Mouse (Mus musculus): ENCODE data around the gene Ift46.
A peak's percentile ranks its signal among the peaks of the same experiment; 100 is the strongest.

Ift46 gene

DNA sequence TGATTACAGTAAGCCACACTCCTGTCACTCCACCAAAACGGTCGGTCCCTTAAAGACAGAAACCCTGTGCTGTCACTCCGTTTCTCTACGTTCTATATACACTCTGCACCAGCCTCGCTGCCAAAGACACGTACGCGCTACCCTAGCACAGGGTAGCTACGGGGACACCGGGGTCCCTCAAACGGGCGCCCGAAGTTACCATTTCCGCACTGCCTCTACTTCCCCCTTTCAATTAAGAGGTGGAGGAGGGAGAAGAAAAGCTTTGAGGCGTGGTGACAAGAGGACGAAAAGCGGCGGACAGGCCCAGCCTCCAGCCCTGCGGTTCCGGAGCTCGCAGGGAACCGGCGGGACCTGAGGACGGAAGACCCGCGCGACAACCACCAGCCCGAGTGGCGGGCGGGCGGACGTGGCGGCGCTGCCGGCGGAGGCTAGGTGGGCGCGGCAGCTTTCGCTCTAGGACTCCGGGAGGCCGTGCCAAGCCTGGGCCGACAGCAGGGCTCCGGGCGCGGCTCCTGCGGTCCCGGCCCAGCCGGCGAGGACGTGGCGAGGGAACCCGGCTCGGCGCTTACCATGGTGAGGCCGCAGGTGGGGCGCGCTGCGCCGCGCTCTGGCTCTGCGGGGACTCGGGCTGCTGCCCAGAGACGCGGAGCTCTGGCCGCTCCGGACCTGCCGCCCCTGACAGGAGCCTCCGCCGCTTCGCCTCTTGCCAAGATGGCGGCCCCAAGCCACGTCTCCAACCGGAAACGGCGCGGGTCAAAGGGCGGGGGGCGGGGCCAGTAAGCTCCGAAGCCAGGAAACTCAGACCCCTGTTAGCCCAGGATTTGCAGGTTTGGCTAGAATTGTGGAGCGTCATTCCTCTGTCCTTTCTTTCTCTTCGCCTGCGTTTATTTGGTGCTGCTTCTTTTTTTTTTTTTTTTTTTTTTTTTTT lies at the start of gene Ift46, which contains the start of gene Arcn1:
Gene Ift46, plus strand, starts transcription at position 808 of the 928 bp plus-strand sequence.
Gene Arcn1, minus strand, starts transcription at position 745 of the 928 bp plus-strand sequence.
- peak; percentile 27 for DNase-seq (ENCODE audit: low spot score)

DNA sequence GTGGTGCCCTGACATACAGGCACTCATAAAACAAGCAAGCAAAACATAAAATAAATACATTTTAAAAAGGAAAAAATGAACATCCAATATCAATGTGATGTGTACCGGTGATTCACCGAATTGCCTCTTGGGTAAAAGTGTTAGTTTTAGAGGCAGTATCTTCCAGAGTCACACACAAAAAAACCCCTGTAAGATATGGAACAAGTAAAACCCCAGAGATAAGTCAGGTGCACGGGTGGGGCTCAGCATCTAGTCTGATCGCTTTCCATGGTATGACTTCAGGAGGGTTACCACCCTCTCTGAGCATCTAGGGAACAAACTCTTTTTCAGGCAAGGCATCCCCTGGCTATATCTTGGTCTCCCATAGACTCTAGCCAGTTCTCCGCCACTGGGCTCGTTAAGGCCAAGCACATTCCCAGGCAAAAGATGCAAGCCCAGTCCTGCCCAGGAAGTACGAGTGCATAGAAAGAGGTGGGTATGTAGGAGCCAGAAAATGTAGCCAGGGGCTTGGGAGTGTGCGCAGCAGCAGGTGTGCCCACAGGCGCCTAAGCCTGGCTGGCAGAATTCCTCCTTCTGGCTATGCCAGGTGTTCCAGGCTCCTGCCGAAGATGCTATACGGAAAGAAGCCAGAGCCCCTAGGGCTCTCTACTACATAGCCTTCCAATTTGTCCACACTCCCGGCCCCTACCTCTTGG lies 48.6 kb upstream of the Ift46 start:
- no peak for DNase-seq (ENCODE audit: low spot score)

DNA sequence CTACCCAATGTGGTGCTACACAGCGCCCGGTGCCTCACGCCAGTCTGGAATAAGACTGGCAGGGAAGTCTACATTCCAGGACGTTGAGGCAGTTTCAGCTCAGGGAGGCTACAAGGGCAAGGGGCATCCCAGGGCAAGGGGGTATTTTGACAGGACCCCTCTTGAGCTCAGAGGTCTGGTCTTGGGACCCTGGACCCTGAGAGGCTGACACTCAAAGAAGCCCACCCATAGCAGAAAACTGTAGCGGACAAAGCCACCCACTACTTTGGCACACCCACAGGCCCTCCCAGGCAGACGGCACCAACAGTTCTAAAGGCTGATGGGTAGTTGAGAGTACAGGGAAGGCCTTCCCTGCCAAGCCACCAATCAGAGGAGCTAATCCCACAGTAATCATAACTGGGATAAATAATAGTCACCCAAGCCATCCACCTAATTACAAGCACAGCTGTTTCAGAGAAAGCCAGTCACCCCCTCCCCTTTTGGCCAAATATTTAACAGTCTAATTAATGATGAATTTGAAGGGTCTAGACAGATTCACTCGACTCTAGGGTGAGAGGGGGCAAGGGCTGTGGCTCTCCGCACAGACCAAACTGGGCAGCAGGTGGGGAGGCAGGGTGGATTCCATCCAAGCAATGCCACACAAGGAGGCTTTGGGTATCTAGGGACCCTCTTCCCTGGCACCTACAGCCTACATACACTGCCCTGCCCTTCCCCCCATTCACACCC lies 47.9 kb upstream of the Ift46 start:
- DNase-seq (ENCODE audit: low spot score) = no peak

DNA sequence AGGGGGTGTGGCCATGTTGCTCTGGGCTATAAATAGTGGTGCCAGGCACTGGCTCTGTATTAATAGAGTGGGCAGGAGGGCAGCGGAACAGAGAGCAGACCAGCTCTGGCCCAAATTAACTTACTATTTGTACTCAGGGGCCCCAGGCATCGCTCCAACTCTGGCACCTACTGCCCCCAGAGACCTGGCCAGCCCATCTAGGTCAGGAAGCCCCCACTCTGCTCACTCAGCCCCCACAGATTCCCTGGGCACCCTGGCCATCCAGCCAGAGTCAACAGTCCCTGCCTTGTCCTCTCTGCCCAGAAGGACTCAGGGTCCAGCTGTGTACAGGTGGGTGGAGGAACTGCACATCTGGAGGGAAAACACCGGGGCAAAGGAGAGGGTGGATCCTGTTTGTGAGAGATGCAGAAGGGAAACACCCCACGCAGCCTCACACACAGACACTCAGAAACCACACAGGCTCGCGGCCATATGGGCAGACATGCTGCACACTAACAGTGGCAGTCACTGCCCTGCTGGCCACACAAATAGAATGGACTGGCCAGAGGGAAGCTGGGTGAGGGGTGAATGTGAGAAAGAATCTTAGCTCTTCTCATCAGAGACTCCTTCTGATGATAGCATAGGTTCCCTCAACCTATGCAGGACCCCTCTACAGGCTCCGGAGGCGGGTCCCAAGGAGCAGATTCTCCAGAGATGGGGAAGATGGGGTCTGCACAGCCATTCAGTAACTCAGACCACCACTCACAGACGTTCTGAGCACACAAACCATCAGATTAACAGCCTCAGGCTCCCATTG lies 47.2 kb upstream of the Ift46 start:
- no peak for DNase-seq (ENCODE audit: low spot score)

DNA sequence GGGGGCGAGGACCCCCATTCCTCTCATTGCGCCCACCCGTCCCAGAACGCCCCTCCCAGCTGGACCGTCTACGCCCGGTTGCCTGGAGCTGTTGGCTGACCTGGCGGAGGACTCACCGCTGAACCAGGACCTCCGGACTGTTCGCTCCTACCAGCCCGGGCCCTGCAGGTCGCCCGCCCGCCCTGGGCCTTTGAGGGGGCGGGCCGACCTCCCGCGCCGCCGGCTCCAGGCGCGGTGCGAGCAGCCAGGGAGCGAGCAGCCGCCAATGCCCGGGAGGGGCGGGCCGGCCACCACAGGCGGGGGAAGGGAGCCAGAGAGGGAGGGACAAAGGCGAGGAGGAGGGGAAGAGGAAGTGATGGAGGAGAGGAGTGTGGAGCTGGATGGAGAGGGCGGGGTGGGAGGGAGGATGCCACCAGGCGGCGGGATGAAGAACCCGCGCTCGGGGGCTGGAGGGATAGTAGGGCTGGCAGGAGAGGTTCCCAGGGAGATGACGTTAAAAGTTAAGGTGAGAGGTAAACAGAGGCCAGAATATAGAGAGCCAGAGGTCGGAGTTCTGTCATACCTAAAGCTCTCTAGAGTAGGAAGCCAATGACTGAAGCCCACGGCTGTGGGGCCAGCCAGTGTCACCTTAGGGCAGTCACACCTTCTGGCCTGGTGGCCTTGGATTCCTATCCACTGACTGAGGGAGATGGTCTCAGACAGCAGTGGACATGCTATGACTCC lies 46.4 kb upstream of the Ift46 start:
- peak; percentile 67 for DNase-seq (ENCODE audit: low spot score)

DNA sequence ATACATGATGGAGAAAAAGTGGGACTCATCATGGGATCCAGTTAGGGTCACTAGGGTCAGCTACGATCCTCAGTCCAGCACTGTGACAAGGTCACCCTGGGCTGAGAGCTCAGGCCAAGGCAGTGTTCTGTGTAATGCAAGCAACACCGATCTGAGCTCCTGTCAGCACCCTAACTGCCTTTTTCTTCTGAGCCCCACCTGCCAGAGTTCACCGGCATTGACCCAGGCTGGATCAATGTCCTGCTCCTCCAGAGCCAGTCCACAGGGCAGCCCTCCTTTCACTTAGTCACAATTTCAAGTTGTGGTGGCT lies 45.9 kb upstream of the Ift46 start:
- DNase-seq (ENCODE audit: low spot score) = no peak

DNA sequence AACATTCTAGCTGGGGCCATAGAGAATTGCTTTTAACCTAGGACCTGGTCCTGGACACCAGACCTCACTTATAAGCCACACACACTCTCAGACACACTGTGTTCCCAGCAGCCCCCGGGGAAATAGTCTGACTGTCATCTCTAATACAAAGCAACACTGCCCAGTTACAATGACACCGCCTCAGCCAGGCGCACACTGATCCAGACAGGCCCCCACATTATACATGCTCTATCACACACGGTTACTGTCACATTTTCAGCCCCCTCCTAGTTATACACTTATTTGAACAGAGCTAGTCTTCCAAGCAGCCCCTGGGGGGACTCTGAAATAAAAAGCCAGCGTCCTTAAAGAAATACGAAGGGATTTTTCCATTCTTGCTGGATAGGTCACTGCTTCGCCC lies 45.1 kb upstream of the Ift46 start:
- no peak for DNase-seq (ENCODE audit: low spot score)

DNA sequence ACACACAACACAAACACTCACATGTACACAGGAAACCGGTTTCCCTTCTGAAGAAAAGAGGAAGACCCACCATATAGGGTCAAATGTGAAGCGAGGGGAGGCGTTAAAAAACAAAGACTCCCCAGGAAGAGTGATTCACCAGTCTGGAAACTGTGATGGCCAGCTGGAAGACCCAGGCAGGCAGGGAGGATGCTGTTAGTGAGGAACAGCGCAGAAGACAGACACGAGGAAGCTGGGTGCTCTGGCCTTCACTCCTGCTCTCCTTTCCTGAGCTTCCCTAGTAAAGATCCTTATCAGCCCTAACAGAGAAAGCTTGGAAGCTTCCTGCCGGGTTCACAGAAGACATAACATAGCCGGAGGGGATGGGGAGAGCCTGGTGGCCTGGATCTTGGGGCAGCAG lies 44.7 kb upstream of the Ift46 start:
- DNase-seq (ENCODE audit: low spot score) = no peak

DNA sequence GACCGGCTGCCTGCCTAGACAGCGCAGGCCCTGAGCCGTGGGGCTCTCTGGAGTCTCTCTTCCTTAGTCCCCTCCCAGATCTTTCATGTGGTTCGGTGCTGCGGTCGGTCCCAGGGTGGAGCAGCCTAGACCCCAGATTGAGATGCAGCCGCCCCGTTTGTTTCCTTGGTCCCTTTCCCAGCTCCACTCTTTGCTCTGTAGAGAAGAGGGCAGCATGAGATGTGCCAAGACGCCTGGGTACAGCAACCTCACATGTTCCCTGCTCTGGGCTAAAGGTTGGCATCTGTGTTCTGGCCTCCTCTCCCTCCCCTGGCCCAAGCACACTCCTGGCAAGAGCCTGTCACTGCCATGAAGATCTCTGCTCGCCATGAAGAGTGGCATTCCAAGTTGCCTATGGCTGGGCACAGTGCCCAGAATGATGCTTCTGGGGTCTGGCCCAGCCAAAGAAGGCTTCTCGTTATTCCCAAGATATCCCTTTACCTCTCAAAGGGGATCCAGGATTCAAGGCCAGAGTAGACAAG lies 44.1 kb upstream of the Ift46 start:
- no peak for DNase-seq (ENCODE audit: low spot score)

DNA sequence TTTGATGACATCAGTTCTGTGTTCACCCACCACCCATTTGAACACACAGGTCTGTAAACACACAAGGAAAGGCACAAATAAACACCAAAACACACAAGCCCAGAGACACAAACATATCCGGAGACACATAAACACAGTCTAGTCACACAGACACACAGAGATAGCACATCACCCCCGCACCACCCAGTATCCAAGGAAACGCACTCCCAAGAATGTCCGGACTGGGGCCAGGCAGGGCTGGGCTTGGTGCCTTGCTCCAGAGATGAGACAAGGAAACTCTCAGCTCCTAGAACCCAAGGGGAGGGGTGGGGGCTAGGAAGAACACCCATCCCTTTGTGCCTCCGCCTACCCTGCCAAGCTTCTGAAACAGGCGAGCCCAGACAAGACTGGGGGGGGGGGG lies 43.5 kb upstream of the Ift46 start:
- no peak for DNase-seq (ENCODE audit: low spot score)

DNA sequence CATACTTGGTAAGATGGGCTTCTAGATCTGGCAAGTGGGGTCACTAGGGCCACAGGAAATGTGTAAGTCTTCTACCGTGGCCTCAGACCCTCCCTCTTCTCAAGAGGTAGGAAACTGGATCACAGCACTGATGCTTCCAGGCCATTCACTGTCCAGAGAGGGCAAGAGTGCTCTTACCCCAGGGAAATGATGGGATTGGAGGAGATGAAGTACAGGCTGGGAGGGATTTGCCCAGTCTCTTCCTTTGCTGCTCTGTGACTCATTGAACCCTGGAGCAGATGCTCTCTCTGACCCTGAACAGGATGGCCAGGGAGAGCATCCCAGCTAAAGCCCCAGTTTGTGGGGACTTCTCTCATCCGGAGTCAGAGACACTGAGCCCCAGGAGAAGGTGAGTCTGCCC lies 43.0 kb upstream of the Ift46 start:
- no peak for DNase-seq (ENCODE audit: low spot score)

DNA sequence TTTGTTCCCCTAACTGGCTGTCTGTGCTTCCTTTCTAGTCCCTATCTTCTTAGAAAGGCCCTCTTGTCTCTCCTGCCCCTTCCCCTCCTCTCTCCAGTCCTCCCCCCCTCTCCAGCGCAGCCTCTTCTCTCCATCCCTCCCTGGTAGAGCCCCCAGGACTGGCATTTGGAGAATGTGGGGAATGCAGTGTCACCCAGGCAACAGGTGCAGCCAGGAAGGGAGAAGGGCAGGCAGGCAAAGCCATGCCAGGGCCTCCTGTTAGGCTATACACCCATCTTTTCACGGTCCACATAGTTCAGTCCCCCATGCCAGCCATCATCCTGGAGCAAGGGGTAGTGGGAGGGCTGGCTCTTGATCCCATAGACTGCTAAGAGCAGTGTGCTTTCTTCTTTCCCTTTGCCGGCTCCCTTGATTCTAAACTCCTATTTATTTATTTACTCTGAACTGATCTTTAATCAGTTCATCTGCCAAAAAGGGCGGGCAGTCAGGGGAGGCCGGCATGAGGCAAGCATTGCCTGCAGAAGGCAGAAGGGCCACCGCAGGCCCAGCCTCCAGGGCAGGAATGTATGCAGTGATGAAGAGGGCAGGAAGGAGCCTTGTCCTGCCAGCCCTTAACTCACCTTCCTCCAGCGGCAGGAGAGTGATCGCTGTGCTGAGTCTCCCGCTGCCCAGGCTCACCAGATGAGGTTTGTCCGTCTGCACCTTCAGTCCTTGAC lies 41.1 kb upstream of the Ift46 start:
- DNase-seq (ENCODE audit: low spot score) = no peak

DNA sequence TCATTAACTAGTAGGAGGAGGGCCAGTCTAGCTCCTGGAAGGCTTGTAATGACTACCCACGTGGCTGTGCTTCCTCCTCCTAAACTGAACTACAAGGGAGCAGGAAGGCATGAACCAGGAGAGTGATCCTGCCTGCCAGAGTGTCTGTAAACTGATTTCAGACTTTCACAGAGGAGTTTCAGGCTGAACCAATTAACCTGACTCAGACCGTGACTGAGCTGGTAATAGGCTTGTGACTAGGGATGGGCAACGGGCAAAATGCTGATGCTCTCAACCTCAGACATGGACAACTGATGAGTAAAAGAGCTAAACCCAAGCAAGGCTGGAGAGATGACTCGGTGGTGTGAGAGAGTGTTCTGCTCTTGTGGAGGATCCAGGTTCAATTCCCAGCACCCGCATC lies 40.3 kb upstream of the Ift46 start:
- DNase-seq (ENCODE audit: low spot score) = no peak

DNA sequence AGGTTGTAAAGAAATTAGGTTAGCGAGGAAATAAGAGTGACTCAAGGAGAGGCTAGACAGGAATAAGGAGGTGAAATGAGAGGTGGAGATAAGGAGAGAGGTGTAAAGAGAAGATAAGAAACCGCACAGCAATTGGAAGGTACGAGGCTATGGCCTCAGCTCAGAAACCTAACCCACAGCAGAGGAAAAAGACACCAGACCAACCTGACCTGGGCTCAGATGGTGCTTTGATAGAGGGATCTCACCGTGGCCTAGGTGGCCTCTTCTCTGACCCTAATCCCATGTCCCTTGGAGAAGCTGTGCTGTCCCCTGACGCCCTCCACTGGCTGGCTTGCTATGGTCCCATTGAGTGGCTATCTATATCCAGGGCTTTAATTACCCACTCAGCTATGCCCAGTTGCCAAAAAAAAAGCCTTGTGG lies 35.6 kb upstream of the Ift46 start:
- DNase-seq (ENCODE audit: low spot score) = no peak

DNA sequence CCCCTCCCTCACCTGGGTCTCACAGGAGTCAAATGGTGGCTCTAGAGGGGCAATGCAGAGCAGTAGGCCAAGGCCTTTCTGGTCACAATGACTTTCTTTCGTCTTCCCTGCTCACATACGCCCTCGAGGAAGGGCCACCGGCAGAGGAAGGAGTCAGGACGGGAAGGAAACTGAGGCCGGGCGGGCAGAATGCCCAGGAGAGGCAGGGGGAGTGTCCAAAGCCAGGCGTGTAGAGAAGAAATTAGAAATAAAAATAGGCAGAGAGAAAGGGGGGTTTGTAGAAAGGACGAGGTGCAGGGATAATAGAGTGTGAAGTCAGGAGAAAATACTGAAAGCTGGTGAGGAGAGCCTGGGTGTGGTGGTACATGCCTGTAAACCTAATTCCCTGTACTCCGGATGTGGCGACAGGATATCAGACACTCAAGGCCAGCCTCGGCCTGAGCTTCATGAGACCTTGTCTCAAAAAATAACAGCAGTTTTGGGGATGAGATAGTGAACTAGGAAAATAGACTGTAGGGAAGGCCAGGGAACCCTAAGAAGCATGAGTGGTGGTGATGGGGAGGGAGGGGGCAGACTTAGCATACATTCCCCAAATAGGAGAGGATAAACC lies 34.7 kb upstream of the Ift46 start:
- no peak for DNase-seq (ENCODE audit: low spot score)

DNA sequence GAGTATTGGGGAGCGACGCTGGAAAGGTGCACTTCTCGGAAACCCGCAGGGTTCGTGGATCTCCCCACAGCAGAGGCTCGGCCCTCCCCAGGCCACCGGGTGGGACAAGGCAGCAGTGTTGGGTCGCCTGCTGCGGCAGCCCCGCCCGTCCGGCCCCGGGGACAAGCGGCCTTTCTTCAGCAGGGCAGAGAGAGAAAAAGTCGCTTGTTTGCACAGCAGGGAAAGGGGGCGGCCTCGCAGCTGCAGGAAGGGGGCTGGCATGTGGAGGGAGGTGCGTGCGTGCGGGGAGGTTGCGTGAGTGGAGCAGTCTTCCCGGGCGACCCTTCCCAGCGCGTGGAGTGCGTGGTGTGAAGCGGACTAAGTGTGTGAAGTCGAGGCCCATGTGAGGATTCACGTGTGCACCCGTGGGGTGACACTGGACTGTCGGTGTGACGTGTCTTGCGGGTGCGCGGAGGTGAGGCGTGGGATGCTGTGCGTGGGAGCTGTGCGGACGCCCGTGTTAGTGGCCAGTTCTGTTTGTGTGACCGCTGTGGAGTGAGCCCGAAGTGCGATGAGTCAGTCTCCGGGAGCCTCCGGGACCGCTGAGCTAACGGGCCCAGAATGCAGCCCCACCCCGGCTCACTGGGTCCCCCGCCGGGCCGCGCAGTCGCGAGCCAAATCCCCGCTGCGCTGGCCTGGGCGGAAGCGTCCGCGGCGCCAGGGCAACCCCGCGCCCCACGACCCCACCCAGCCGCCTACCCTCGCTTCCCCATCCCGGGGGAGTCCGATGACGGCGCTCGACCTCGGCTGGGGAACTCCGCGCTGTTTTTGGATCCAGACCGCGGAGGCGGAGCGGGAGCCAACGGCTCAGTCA lies 33.8 kb upstream of the Ift46 start:
- DNase-seq (ENCODE audit: low spot score) = no peak

DNA sequence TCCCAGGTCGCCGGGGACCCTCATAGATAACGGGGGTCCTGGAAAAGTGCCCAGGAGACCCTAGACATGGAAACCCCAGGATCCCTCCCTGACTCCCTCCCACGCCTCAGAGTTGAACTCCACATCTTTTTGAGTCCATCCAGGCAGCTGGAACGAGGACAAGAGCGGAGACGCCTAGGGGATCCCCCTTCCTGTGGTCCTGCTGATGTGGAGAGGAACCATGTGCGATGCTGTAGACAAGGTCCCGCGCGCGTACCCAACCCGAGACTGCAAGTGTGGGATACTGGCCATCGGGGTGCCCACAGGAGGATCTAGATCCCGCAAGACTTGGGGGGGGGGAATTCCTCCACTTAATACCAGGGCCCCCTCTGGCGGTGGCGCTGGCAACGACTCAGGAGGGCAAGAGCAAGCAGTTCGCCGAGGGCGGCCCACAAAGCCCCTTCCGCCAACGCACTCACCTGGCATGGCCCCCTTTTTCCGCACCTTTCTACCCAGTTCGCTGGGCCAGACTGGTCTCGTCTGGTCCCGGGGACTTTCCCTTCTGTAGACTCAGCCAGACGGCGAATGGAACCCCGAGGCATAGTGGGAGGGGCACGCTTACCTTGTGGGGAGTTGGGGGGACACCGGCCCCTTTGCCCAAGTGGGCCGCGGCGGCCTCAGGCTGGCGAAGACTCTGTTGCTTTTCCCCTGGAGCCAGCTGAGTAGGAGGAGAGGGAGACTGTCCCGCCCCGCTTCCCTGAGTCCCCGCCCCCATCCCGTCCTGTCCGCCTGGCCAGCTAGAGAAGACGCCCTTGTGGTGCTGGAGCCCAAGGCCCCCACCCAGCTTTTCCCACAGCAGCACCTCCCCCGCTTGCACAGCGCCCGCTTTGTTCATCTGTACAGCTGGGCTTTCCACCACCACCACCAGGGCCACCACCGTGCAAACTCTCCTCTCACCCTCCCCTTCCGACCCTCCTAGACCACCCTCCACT lies 32.9 kb upstream of the Ift46 start, which contains the start of gene Phldb1:
Gene Phldb1, minus strand, starts transcription at position 675 of the 971 bp plus-strand sequence.
- DNase-seq (ENCODE audit: low spot score) = no peak

DNA sequence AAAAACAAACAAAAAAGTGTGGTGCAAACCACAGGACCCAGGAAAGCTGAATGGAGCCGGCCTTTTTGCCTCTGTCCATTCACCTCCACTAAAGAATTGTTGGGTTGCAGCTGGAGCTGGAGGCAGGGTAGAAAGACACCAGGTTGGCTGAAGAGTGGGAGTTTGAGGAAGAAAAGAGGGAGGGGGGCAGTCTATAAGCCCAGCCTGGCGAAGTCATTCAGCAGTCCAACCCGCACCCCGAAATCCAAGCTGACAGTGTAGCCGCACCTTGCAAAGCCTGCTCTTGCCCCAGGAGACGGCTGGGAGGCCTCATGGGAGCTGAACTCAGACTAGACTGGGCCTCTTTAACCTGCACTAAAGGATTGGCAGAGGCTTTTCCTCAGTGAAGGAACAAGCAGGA lies 31.8 kb upstream of the Ift46 start:
- DNase-seq (ENCODE audit: low spot score) = no peak
